Mouse (Mus musculus) G1E (cell line): Measurements from ENCODE around the gene Tasp1.

Experiments used
- CTCF ChIP-seq: IDR thresholded peaks from 2 replicates; pipeline ENCODE4 v1.5.1; 2012; ENCODE audit warnings: low read depth, low read length, inconsistent platforms, mixed read lengths
- GATA1 ChIP-seq: IDR thresholded peaks from 2 replicates; pipeline ENCODE4 v1.6.1; 2012; ENCODE audit warnings: borderline replicate concordance, low read length, inconsistent platforms, mixed read lengths
- POLR2AphosphoS5 ChIP-seq: IDR thresholded peaks from 2 replicates; pipeline ENCODE4 v1.6.1; 2012; ENCODE audit warnings: low read depth, low read length, inconsistent platforms; ENCODE audit not compliant: insufficient replicate concordance
- TAL1 ChIP-seq: conservative IDR thresholded peaks from 2 replicates; pipeline ENCODE4 v1.6.1; 2012; ENCODE audit warnings: low read depth, low read length, inconsistent platforms, mixed read lengths

DNA sequence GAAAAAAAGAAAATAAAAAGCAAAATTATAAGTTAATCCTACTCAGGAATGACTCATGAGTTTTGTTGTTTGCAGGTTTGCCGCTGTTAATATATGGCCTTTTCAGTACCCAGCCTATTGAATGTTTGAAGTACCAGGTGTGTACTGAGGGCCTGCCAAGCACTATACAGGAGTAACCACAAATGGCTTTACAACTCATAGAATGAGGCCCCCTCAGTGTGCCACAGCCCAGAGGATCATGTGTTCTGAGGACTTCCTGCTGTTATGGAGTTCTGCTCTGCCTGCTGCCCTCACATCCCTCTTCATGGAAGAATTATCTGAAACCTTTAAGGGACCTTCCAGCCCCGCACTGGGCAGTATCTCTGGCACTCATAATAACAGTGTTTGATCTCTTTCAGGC, 29.1 kb downstream of the Tasp1 start:
- no peak for TF ChIP-seq CTCF
- no peak for TF ChIP-seq GATA1
- no peak for TF ChIP-seq TAL1
- TF ChIP-seq POLR2AphosphoS5 = no peak
